Mouse (Mus musculus) thymus, adult 2 months (tissue): ENCODE measurements around the gene Clk3. TPM values are rescaled to one million over a fixed set of nuclear protein-coding genes. Genes with fewer than 3 reads are reported as not detected.

Experiments
- DNase-seq: peaks from one replicate; pipeline ENCODE4 v3.0.0; 2021
- H3K27ac ChIP-seq: fragments of 200-500 bp; 2 replicates; pipeline ENCODE4 v1.5.1; 2012; ENCODE audit warnings: low read length, control low read depth; ENCODE audit not compliant: control insufficient read depth, insufficient read depth
- H3K27me3 ChIP-seq: fragments of 200-500 bp; 2 replicates; pipeline ENCODE4 v1.6.1; 2012; ENCODE audit warnings: mild to moderate bottlenecking, low read length, moderate library complexity, mixed read lengths; ENCODE audit not compliant: control insufficient read depth, insufficient read depth
- H3K36me3 ChIP-seq: fragments of 200-500 bp; 2 replicates; pipeline ENCODE4 v1.6.1; 2012; ENCODE audit warnings: mild to moderate bottlenecking, low read length, moderate library complexity; ENCODE audit not compliant: control insufficient read depth, insufficient read depth
- H3K4me1 ChIP-seq: fragments of 200-500 bp; replicated peaks from 2 replicates; pipeline ENCODE4 v1.6.1; 2012; ENCODE audit warnings: low read length; ENCODE audit not compliant: control insufficient read depth, insufficient read depth
- H3K4me3 ChIP-seq: fragments of 200-500 bp; 2 replicates; pipeline ENCODE4 v1.5.1; 2012; ENCODE audit warnings: mild to moderate bottlenecking, low read length, control low read depth, moderate library complexity; ENCODE audit not compliant: control insufficient read depth, insufficient read depth
- CTCF ChIP-seq: fragments of 200-500 bp; IDR thresholded peaks from 2 replicates; pipeline ENCODE4 v1.5.1; 2012; ENCODE audit warnings: mild to moderate bottlenecking, control low read depth, low read length, moderate library complexity, borderline replicate concordance; ENCODE audit not compliant: control insufficient read depth, poor library complexity, insufficient read depth; ENCODE audit errors: extremely low read depth
- POLR2A ChIP-seq: fragments of 200-500 bp; IDR thresholded peaks from 2 replicates; pipeline ENCODE4 v1.6.1; 2012; ENCODE audit warnings: mild to moderate bottlenecking, low read length, control low read depth, moderate library complexity; ENCODE audit not compliant: control insufficient read depth, poor library complexity, insufficient read depth; ENCODE audit errors: extremely low read depth
- WGBS: fragments of 180-500 bp; shearing (Covaris S2); methylation state at CpG from one replicate; pipeline ENCODE4 v1.1.7; 2018; 5-methylcytosine and 5-hydroxymethylcytosine counted together
- polyA plus RNA-seq: library from polyadenylated mRNA; depleted of rRNA; stranded (reverse); fragments of >200 nt; gene quantifications from 2 replicates; pipeline ENCODE4 v1.2.3, GENCODE M21; 2012; rRNA removed

Gene Clk3
- 597 and 762 TPM in 2 replicates for polyA plus RNA-seq

- Histone ChIP-seq H3K36me3 (peaks cover 10% of the 10 kb centered on the region), H3K27me3 (no peaks in the 10 kb centered on the region), H3K27ac (peak within 1 kb of the TSS; percentile 90), H3K4me3 (peak within 1 kb of the TSS; percentile 86), H3K4me1 (peaks cover 59% of the 10 kb centered on the region)
- TF ChIP-seq POLR2A (no peak), CTCF (0 out of 2 replicates have a peak, but pooled peaks have one; percentile 25)
- peak; percentile 75 for DNase-seq
- WGBS, result under 1% methylated on average over 90 of the region's 93 CpGs
These were observed at the start of gene Clk3 for GRCm38 (mm10) chr9:57765364-57766351. Clk3 (minus strand) TSS chr9:57765860.

GRCm38 (mm10) chr9:57814866-57815265, 49.2 kb upstream of the Clk3 start:
- DNase-seq, result no peak
- no peak for TF ChIP-seq CTCF
- TF ChIP-seq POLR2A, result no peak
- Histone ChIP-seq H3K36me3 (peaks cover 8% of the 10 kb centered on the region), H3K27ac (no peak overlapping the region), H3K4me1 (peaks cover 39% of the 10 kb centered on the region), H3K4me3 (no peak overlapping the region), H3K27me3 (no peaks in the 10 kb centered on the region)
- WGBS, result 90% methylated on average over 3 of the region's 3 CpGs

- peaks cover 16% of the 10 kb centered on the region for H3K36me3 ChIP-seq
- no peak for DNase-seq
- peaks cover 36% of the 10 kb centered on the region for H3K4me1 ChIP-seq
- no peak overlapping the region for H3K4me3 ChIP-seq
- no peak for TF ChIP-seq CTCF
- TF ChIP-seq POLR2A, result no peak
- 6% methylated on average over 1 of the region's 1 CpGs for WGBS
- peak overlapping the region; percentile 44; the same call in 1 of the 2 replicates for H3K27ac ChIP-seq
- H3K27me3 ChIP-seq, result no peaks in the 10 kb centered on the region
These were observed 48.4 kb upstream of the Clk3 start for GRCm38 (mm10) chr9:57814014-57814413.

GRCm38 (mm10) chr9:57811793-57812733, 46.4 kb upstream of the Clk3 start:
- Histone ChIP-seq H3K4me3 (no peak overlapping the region), H3K27me3 (no peaks in the 10 kb centered on the region), H3K4me1 (peaks cover 35% of the 10 kb centered on the region), H3K27ac (no peak overlapping the region), H3K36me3 (peaks cover 21% of the 10 kb centered on the region)
- TF ChIP-seq POLR2A (no peak), CTCF (no peak)
- no peak for DNase-seq
- 93% methylated on average over 8 of the region's 8 CpGs for WGBS

GRCm38 (mm10) chr9:57810691-57811090, 45.0 kb upstream of the Clk3 start:
- WGBS, result 95% methylated on average over 3 of the region's 3 CpGs
- Histone ChIP-seq H3K4me3 (no peak overlapping the region), H3K27me3 (no peaks in the 10 kb centered on the region), H3K36me3 (peaks cover 21% of the 10 kb centered on the region), H3K27ac (no peak overlapping the region), H3K4me1 (peaks cover 40% of the 10 kb centered on the region)
- TF ChIP-seq CTCF, result no peak
- TF ChIP-seq POLR2A, result no peak
- DNase-seq, result no peak
